Mouse (Mus musculus) myocyte (in vitro differentiated cells): Measurements from ENCODE around the gene Zan.

Source experiments
- MYOD1 ChIP-seq, 3 experiments: IDR thresholded peaks; one replicate each; pipeline ENCODE4 v1.6.1; 2011; ENCODE audit warnings: control low read depth in 2 of 3, low read depth in 2 of 3, mild to moderate bottlenecking in 2 of 3, moderate library complexity in 1 of 3; ENCODE audit not compliant: insufficient read length in 2 of 3, control insufficient read depth in 1 of 3
- MYOG ChIP-seq, 3 experiments: IDR thresholded peaks; one replicate each; pipeline ENCODE4 v1.6.1; 2011; ENCODE audit warnings: control low read depth in 2 of 3, low read depth in 2 of 3, mild to moderate bottlenecking in 2 of 3; ENCODE audit not compliant: insufficient read length in 2 of 3, control insufficient read depth in 1 of 3, insufficient read depth in 1 of 3
- POLR2A ChIP-seq: IDR thresholded peaks from one replicate; pipeline ENCODE4 v1.6.1; 2011; ENCODE audit warnings: low read depth, mild to moderate bottlenecking, control low read depth, moderate library complexity; ENCODE audit not compliant: insufficient read length
- POLR2AphosphoS2 ChIP-seq: IDR thresholded peaks from one replicate; pipeline ENCODE4 v1.6.1; 2011; ENCODE audit warnings: low read depth, control low read depth; ENCODE audit not compliant: insufficient read length
- REST ChIP-seq: IDR thresholded peaks from one replicate; pipeline ENCODE4 v1.6.1; 2011; ENCODE audit warnings: mild to moderate bottlenecking, control low read depth, moderate library complexity; ENCODE audit not compliant: insufficient read depth, insufficient read length
- TCF12 ChIP-seq: IDR thresholded peaks from one replicate; pipeline ENCODE4 v1.6.1; 2011; ENCODE audit warnings: mild to moderate bottlenecking, control low read depth; ENCODE audit not compliant: poor library complexity, insufficient read depth, severe bottlenecking
- USF1 ChIP-seq: IDR thresholded peaks from one replicate; pipeline ENCODE4 v1.6.1; 2011; ENCODE audit warnings: low read depth, mild to moderate bottlenecking, control low read depth, moderate library complexity

- TF ChIP-seq POLR2AphosphoS2, result no peak
- no peak for TF ChIP-seq MYOD1 (IDR thresholded peaks at IDR 0.05; ENCODE audit: control insufficient read depth in 1 of 3, insufficient read length in 2 of 3, low read depth in 2 of 3)
- TF ChIP-seq TCF12, result no peak
- no peak for TF ChIP-seq REST
- TF ChIP-seq POLR2A, result no peak
- TF ChIP-seq MYOG (IDR thresholded peaks at IDR 0.05; ENCODE audit: control insufficient read depth in 1 of 3, insufficient read depth in 1 of 3, insufficient read length in 2 of 3, low read depth in 2 of 3), result no peak
- no peak for TF ChIP-seq USF1
Measured at GRCm38 (mm10) chr5:137465049-137465448, 11.8 kb downstream of the Zan start.
